Mouse (Mus musculus) heart, adult 18-20 months (tissue): Measurements from ENCODE around the gene Bmx. TPM values are rescaled to one million over a fixed set of nuclear protein-coding genes. Genes with fewer than 3 reads are reported as not detected.
A peak's percentile ranks its signal among the peaks of the same experiment; 100 is the strongest.

Source experiments
- DNase-seq, 2 experiments: peaks; one replicate each; pipeline ENCODE4 v3.0.0; 2021 to 2022; ENCODE audit warnings: mixed read lengths in 1 of 2
- long read RNA-seq, 2 experiments: library from polyadenylated mRNA; stranded (forward); transcript quantifications; one replicate each; pipeline ENCODE4 v2.0.0; 2021
- total RNA-seq, 2 experiments: library from RNA; stranded (reverse); gene quantifications; 2 replicates each; pipeline ENCODE4 v1.2.3; 2021

The Bmx gene
- total RNA-seq, result 1 to 10 TPM; 1.9 to 2.5 TPM
- long read RNA-seq, experiment 1, partial matches to known transcripts, result 0 of 3 reads
- long read RNA-seq, experiment 1, other reads (novel, unspliced or antisense), result 0 of 3 reads
- long read RNA-seq, experiment 2, result 0 reads

DNA sequence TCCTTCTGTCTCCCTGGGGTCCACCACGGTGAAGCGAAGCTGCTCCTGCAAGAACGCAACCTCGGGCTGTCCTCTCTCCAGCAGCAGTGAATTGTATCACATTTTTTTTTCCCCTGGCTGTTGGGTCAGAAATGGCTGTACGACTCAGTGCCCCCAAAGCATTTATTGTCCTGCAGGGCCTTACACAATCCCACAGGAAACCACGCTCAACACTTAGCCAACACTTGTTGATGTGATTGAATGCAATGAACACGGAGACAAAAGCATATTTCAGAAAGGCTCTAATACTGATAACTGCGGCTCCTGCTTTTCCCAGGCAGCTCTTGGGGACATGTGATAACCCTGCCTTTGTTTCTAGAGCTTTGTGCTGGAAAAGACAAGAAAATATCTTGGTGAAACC, at the start of gene Bmx:
TSS of gene Bmx (minus strand) at position 137 of the 400 bp plus-strand sequence.
- peak; percentile 13 to 14 for DNase-seq

DNA sequence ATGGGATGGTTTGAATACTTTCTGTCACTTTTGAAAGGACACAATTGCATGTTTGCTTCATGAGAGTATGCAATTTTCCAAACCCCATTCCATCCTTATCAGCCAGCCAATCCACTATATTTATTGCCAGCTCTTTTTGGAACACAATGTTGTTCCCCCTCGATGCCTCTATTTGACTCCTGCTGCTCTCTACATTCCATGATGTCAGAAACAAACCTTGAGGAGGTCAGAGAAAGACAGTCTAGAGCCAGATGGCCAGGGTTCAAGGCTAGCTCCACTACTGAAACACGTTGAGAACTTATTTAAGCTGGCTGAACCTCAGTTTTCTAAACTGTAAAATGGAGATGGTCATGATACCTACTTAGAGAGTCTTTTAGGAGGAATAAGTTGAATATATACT, 48.3 kb upstream of the Bmx start:
- DNase-seq, result peak in 1 of 2 experiments; percentile 6

DNA sequence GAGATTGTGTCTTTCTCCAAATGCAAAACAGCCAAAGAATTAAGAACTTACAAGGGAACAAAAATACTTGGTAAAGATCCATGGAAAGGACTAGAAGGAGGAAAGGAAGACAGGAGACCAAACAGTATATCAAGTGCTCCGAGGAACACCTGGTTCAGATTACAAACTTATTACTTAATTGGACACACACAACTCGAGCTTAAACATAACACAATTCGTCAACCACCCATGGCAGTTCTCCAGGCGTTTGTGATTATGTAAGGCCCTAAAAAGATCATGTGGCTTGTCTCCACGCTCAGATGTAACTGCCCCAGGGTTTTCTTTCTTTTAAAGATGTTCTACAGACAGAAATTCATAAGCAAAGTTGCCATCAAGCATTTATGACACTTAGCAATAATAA, 33.2 kb upstream of the Bmx start:
- peak; percentile 17 to 29 for DNase-seq

DNA sequence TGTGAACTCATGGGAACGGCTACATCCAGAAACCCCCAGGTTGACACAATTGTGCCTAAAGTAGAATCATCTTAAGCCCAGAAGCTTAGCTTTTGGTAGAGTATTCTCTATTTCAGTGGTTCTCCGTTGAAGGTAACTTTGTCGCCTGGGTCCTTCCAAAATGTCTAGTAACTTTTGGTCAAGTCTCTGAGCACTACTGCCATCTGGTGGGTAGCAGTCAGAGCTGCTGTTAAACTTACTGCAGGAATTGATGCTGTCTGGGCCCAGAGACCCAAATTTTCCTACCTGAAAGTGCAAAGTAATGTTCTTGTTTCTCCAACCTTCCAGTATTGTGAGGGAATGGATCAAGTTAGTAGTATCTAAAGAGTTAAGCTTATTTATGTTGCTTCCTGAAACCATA, 29.1 kb upstream of the Bmx start:
- DNase-seq, result peak; percentile 18 to 38

DNA sequence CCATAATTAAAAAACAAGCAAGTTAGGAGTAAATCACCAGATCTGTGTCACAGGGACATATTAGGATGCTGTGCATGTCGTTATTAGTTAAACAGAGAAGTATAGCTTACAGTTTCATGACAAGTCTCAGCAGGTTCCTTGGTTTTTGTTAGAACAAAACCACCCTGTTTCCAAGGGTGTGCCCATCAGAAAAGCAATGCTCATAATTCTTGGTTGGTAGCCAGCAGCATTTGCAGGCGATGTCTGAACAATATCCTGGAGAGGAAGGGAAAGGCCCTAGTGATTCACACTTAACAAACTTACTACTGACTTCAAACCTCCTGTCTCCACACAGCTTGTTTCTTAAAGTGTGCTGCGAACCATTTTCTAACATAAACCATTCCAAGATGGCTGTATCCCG, 25.8 kb upstream of the Bmx start:
- no peak for DNase-seq

DNA sequence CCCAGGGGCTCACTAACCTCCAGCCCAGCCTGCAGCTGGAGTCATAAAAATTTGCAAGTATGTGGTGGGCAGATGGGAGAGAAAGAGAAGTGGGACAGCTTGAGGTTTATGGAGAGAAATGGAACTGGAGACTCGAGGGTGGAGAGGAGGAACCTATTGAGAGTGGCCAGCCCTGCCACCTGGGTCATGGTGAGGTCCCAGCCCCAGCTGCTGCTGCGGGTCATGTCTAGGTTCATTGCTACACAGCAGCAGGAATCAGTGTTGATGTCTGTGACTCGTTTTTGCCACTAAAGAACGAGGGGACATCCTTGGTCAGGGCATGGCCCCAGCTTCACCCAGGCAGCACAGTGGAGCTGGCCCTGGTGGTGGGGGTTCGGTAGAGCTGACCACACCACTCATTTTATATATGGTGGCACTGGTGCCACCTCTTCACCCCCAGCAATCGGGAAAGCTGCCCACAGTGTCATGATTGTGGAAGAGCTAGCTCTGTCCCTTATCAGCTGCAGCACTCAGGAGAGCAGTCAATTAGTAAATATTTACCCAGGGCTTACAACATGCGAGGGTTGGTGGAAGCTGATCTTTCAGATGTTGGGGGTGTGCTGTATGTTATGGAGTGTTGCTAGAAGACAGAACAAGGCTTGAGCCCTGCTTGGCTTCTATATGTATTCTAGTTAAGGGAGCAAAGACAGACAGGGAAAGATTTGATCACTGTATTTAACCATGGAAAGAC, 23.1 kb upstream of the Bmx start:
- DNase-seq, result no peak

DNA sequence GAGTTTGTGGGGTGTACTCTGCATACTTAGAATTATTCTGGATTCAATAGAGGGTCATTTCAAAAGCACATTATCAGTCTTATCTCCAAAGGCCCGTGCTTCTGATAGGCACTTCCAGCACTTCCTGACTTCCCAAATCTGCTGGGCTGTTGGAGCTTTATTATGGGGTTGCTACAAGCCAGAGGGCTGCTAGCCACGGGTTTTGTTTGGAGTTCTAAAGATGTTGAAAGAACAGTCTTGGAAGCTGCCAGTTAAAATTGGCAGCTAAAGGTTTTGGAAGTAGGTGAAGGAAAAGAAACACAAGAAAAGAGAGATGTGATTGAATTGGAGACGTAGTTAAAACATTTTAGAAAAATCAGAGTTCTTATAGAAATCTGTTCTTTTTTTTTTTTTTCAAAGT, 17.5 kb upstream of the Bmx start:
- DNase-seq, result peak; percentile 24 to 49

DNA sequence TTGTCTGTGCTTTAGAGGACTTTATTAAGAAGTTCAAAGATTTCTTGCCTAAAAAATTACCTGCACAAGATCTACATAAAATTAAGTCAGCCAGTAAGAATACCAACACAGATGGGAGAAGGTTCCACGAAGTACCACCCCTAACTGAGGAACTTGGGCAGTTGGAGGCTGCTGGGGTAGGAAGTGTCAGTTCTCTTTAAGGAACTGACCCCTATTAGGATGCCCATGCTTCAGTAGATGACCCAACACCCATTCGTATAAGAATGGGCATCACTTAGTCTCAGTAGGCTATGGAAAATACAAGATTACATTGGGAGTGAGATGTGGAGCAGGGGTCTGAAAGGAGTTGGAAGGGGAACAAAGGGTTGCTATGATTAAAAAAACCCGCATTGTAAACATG, 12.6 kb upstream of the Bmx start:
- DNase-seq, result no peak

DNA sequence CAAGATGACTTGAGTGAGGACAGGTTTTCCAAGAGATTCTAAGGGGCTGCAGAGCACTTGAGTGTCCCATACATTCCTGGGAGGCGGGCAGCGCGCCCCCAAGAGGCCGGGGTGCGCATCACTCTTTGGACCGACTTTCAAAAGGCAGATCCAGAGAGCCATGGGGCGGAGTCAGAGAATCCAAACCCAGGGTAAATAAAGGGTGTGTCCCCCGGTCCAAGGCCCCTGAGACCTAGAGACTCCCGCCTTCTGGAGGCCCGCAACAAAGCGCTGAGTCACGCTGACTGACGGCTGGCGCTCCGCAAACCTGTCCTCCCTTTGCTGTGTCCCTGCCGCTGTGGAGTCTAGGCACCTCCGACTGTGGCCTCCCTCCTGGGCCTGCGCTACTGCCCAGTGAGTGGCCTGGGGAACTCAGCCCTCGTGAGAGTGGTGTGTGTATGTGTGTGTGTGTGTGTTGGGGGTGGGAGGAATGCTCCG, 11.3 kb upstream of the Bmx start, which contains the start of gene Pir:
TSS of gene Pir (plus strand) at position 87 of the 477 bp plus-strand sequence.
- peak; percentile 69 to 78 for DNase-seq

DNA sequence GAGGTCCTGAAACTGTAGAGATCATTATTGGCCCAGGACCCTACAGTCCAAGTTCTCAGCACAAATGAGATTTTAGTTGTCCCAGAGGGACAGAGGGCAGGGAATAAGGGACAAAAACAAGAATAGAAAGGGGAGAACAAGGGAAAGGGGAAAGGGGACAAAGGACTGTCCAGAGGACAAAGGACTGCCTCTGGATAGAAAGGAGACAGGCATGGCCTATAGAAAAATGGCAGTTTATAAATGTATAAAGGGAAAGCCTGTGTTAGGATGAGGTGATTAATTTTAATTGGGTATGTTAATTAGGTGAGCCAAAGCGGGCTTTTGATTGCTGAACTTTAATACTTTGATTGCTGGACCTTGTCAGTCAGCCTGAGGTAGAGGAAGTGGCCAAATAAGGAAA, 6.9 kb upstream of the Bmx start:
- no peak for DNase-seq

DNA sequence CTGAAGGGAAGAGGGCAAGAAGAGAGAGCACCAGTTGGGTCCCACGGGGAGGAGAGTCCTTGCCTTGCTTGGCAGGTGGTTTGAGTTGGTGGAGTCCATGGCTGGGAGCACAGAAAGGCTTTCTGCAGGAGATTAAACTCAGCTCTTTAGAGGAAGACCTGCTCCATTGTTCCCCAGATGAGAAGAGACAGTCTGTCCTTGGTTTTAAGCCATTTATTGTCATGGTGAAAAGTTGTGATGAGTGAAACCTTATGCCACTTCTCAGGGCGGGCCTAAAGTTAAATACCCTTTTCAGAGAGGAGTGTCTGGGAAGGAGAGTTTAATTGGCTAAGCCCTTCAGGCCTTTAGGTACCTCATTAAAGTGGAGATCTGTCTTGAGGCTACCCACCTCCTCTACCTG, 4.3 kb upstream of the Bmx start:
- no peak for DNase-seq

DNA sequence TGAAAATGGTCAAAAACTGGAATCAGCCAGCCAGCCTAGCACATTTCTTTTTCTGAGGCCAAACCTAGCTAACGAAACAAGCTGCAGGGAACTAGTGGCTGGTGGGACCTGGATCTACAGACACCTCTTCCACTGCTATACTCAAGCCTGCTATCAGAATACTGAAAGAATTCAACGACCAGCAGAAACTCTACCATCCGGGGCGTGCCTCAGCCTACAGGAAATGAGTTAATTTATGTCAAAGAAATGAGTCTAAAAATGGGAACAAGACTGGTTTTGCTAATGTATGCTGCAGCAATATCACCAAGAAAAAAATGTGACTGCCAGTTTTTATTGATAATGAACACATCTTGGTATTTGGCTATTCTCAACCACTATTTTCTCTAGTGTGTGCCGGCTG, 669 bp upstream of the Bmx start:
- no peak for DNase-seq

DNA sequence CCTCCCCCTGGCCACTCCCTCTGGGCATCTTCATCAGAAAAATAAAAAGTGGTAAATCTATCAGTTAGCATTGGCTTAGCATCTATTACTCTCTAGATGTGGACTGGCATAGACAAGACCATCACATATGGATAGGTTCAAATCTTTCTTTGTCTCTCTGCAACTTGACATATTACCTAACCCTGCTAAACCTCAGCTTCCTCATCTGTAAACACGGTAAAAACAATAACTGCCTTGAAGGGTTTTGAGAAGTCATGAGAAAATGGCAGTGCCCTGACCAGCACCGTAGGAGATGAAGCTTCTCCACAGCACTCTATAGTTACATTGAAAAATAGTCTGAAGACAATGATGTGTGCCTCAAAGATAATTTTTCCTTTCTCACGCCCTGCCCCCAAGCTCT, 1.5 kb downstream of the Bmx start:
- no peak for DNase-seq

DNA sequence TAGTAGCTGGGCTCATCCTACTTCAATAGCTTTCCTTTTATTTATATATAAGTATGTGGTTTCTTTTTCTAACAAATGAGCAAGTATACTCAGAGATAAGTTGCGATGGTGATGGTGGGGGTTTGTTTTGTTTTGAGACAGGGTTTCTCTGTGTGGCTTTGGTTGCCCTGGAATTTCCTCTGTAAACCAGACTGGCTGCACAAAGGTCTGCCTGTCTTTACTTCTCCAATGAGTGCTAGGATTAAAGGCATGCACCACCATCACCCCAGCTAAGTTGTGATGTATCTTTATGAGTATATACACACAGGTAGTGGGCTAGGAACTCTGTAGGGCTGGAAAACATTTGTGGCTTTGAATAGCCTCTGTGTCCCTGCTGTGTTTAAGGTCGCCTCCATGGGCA, 11.3 kb downstream of the Bmx start:
- no peak for DNase-seq

DNA sequence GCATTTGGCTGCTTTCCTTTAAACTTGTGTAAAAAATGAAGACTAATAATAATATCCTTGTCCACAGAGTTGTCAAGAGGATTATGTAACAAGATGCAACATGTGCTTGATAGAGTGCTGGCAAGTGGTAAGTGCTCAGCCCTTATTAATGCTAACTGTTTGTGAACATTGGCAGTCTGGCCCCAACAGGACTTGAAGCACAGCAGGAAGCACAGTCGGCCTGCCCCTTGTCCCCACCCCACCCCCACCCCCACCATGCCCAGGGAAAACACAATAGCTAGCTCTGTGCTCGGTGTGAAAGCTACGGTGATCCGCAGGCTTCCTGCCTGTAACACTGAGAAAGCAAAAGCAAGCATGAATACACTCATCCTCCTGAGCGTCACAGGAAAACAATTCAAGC, 12.3 kb downstream of the Bmx start:
- peak in 1 of 2 experiments; percentile 22 for DNase-seq

DNA sequence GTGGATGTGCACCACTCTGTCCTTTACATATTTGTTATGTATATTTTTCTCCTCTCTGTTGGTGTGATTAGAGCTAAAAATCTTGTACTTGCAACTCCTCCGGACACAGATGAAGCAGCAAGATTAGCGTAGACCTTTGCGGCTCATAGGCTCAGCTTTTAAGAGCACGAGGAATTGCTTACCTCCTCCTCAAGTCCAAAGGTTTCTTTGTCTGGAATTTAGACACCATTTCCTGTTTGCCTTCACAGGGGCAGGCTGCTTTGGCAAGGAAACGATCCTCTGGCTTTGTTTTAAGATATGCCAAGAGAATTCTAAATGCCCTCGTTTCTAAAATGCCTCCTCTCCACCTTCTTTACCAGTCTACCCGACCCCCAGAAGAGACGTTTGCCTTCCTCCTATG, 24.6 kb downstream of the Bmx start:
- DNase-seq, result no peak

DNA sequence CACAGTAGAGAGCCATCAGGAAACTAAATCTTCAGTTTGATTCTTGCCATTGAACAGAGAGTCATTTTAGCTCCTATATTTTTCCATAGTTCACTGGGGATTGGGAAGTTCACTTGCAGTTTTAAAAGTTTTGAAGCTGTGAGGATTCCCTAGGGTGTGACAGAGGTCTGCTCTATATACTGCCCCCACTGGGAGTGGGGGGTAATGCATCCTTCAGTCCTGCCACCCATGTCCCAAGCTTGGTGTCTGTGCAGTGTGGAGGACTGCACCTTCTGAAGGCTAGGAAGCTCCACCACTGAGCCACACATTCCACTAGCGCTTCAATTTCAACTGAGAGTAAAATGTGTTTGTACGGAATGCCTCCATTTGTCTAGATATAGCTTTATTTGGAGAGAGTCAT, 36.0 kb downstream of the Bmx start:
- DNase-seq, result peak in 1 of 2 experiments; percentile 14

DNA sequence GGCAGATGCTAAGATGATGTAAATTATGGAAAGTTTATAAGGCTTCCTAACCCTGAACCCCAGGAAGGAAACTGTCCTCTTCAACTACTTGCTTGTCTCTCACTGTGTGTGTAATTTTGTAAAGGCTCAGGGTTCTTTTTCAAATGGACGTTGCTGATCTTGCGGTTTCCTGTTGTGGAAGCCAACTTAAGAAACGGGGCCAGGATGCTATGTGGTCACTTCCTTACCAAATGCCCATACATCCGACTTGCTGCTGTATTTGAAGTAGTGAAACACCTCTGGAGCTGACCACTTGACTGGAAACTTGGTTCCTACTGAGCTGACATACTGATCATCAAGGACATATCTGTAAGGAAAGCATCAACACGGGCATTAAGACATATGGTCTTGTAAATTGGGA, 57.4 kb downstream of the Bmx start:
- DNase-seq, result no peak

DNA sequence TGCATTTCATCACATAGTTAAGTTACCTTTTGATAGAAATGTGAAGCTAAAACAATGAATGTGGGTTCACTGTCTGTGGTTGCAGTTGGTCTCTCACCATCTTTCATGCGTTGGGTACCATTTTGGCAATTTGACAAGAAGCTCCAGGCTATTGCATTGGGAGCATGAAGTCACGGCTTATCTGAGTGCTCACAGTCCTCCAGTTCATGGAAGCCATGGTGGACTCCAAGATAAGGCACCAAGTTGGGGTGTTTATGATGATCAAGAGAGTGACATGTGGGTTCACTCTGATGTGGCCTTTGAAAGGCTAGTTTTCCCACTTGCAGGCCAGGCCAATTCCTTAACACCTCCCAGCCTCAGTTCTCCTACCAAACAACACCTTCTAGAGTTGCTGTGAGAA, 60.3 kb downstream of the Bmx start:
- DNase-seq, result no peak

DNA sequence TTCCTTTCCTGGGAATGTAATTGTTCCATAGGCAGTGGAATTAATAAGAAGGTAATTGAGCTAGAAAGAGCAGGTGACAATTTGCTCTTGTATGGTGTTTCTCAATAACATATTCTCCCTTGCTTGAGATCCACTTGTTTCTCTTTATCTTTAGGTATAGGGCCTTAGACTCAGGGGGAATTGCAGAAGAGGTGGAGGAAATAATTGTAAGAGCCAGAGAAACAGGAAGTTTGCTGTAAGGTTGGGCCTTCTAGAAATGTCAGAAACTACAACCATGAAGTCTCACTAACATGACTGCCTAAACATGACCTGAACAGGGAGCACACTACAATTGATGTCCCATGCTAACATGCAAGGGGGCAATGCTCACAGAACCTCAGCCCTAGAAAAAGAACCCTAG, 68.1 kb downstream of the Bmx start:
- DNase-seq, result no peak

DNA sequence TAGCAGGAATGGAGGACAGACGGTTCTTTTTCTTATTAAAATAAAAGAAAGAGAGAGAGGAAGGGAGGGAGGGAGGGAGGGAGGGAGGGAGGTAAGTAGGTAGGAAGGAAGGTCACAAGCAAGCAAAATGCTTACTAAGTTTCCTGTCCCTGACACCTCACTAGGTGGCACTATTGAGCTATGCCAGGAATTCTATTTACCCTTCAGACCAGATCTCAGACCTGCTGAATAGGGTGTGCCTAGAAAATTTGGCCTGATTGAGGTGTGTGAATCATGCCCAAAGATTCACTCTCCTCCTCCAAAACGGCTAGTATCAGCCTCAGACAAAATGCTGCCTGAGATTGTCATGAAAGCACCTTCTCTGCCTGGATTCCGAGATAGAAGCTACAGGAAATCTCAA, 74.1 kb downstream of the Bmx start:
- DNase-seq, result peak; percentile 37 to 58

DNA sequence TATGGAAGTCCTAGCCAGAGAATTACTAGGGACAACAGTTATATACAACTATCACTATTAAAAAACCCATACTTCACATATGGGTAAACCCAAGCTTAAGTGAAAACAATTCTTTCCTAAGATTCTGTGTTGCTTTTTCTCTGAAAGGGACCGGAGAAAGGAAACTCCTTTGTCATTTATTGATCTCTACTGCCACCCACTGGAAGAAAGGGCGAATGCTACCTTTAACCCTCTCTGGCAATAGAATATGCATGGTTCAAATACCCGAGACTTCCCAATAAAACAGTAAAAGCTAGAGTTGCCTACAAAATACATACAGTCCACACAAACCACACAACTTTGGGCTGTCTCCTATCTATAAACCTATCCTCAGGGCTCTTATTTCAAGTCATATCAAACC, 78.2 kb downstream of the Bmx start:
- peak; percentile 41 to 77 for DNase-seq

DNA sequence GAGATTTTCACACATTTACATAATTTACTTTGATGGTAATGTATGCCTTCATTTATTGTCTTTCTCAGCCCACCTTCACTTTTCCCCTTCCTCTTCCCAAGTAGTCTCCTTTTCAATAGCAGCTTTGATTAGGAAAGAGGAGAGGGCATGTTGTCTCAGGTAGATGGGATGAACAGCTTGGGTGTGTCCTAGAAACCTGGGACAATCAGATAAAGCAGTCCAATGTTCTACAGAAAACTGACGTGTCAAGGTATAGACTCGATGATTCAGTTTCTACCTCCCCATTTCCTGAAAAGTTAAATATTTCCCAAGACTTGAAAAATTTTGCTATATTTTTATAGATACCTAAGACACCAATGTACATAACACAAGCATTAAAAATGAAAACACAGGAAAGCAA, 79.1 kb downstream of the Bmx start:
- no peak for DNase-seq

DNA sequence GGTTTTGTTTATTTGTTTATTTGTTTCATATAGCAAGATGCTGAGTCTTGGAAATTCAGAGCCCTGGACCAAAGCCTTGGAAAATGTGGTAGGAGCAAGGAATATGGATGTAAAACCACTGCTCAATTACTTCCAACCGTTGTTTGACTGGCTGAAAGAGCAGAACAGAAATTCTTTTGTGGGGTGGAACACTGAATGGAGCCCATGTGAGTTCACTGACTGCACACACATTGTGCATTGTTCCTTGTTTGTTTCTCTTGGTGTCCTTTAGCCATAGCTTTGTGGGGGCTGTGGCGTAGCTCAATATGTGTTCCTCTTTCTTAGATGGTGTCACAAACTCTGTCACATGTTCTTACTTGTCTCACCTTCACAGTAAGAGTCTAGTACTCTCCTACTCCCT, 82.2 kb downstream of the Bmx start:
- no peak for DNase-seq
